Mouse (Mus musculus) thymus, postnatal 10 days (tissue): ENCODE results near the gene Ythdc1.
"Not testable (repeated sequence)": the region's sequence is repeated elsewhere in the genome, so short reads cannot be mapped to it uniquely, and the experiment has no call there.

Source experiments
- DNase-seq, 2 experiments: peaks; one replicate each; pipeline ENCODE4 v3.0.0; 2021; ENCODE audit warnings: low spot score in 2 of 2

Gene Ythdc1

GRCm38 (mm10) chr5:86803962-86804940 is at the start of gene Ythdc1:
Gene Ythdc1, plus strand, starts transcription at chr5:86804221.
- peak; percentile 89 for DNase-seq

- DNase-seq: no peak
Observed at GRCm38 (mm10) chr5:86769015-86769658, 34.9 kb upstream of the Ythdc1 start.

- DNase-seq: no peak
Observed at GRCm38 (mm10) chr5:86771010-86771409, 33.0 kb upstream of the Ythdc1 start.

- DNase-seq: no peak
Observed at GRCm38 (mm10) chr5:86776941-86777340, 27.1 kb upstream of the Ythdc1 start.

- DNase-seq: no peak
Observed at GRCm38 (mm10) chr5:86778471-86778870, 25.6 kb upstream of the Ythdc1 start.

GRCm38 (mm10) chr5:86783059-86783458 is 21.0 kb upstream of the Ythdc1 start:
- DNase-seq: no peak

- no peak for DNase-seq
Observed at GRCm38 (mm10) chr5:86784205-86784604, 19.8 kb upstream of the Ythdc1 start.

GRCm38 (mm10) chr5:86786798-86787197 is 17.2 kb upstream of the Ythdc1 start:
- no peak for DNase-seq

- no peak for DNase-seq
Observed at GRCm38 (mm10) chr5:86789954-86790353, 14.1 kb upstream of the Ythdc1 start.

- DNase-seq: no peak
Observed at GRCm38 (mm10) chr5:86792249-86792648, 11.8 kb upstream of the Ythdc1 start.

- no peak for DNase-seq
Observed at GRCm38 (mm10) chr5:86792807-86793206, 11.2 kb upstream of the Ythdc1 start.

- no peak for DNase-seq
Observed at GRCm38 (mm10) chr5:86816795-86817194, 12.8 kb downstream of the Ythdc1 start.

GRCm38 (mm10) chr5:86836378-86836777 is 32.4 kb downstream of the Ythdc1 start:
- DNase-seq: not testable (repeated sequence)

GRCm38 (mm10) chr5:86838110-86838509 is 34.1 kb downstream of the Ythdc1 start:
- DNase-seq: no peak

GRCm38 (mm10) chr5:86839472-86839871 is 35.5 kb downstream of the Ythdc1 start:
- DNase-seq: no peak

GRCm38 (mm10) chr5:86840207-86840606 is 36.2 kb downstream of the Ythdc1 start:
- DNase-seq: no peak

GRCm38 (mm10) chr5:86841261-86841660 is 37.2 kb downstream of the Ythdc1 start:
- not testable (repeated sequence) for DNase-seq

- DNase-seq: no peak
Observed at GRCm38 (mm10) chr5:86850104-86850503, 46.1 kb downstream of the Ythdc1 start.

GRCm38 (mm10) chr5:86851658-86852057 is 47.6 kb downstream of the Ythdc1 start:
- DNase-seq: no peak

- DNase-seq: not testable (repeated sequence)
Observed at GRCm38 (mm10) chr5:86856505-86856904, 52.5 kb downstream of the Ythdc1 start.

- no peak for DNase-seq
Observed at GRCm38 (mm10) chr5:86857682-86858081, 53.7 kb downstream of the Ythdc1 start.

- DNase-seq: no peak
Observed at GRCm38 (mm10) chr5:86858336-86858735, 54.3 kb downstream of the Ythdc1 start.

GRCm38 (mm10) chr5:86871877-86872276 is 67.9 kb downstream of the Ythdc1 start:
- no peak for DNase-seq
